Mouse (Mus musculus): Measurements from ENCODE around the gene Bbs1.
"Not testable (repeated sequence)": the region's sequence is repeated elsewhere in the genome, so short reads cannot be mapped to it uniquely, and the experiment has no call there.

Bbs1 gene

GRCm38 (mm10) chr19:4905979-4906794, at the start of gene Bbs1:
Gene Bbs1, minus strand, starts transcription at chr19:4906628.
- peak; percentile 62 for DNase-seq

DNA sequence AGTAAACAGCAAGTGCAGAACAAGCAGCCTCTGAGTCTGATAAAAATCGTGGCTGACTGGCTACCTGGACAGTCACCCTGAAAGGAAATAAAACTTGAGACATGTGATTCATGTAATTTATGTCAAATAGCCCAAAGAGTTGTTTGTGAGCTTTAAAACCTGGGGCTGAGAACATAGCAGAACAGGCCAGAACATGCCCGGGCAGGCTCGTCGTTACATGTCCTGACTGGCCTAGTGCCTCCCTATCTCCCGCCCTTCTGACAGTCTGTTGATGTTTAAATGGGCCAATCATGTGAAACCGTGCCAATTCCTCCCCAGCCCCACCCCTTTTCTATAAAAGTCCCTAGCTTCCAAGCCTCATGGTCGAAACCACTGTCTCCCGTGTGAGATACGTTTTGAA, 42.2 kb upstream of the Bbs1 start:
- not testable (repeated sequence) for DNase-seq

GRCm38 (mm10) chr19:4945540-4945939, 39.1 kb upstream of the Bbs1 start:
- DNase-seq: no peak

DNA sequence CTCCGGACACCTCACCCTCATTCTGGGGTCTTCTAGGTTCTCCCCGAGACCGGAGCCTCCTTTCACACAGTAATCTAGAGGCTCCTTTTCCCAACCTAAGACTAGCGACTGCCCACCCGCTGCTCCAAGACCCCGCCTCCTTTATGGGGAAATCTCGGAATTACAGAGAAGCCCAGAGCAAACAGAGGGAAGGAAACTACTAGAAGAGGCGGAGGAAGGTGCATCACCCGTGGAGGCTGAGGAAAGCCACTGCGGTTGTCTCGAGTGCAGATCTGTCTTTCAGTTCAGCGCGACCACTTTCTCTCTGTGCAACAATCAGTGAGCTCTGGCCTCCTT, 36.8 kb upstream of the Bbs1 start:
- no peak for DNase-seq

DNA sequence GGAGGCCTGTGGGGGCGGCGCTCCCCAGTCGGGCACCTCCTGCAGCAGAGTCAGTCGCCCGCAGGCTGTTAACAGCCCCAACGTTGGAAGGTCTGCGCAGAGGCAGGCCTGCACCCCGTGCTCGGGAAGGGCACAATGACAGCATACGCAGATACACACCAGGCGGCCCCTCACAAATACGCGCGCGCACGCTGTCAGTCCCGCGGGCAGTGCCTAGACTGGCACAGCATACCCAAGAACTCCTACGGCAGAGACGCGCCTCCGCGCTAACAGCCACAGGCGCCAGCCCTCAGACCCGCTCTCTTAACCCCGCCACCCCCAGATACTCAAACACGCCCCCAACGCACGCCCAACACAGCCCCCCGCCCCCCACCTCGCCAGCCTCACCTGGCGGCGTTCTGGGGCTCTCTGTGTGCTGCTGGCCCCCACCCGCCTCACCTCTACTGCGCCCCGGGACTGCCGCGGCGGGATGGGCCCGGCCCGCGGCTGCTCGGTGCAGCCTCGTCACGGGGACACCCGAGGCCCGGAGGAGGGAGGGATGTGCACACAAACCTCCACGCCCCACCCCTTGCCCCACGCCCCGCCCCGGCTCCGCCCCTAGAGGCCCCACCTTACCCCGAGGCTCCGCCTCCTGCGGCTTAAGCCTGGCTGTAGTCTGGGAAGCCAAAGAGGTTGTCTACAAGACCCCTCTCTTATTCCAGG, 36.3 kb upstream of the Bbs1 start, which contains the start of gene Peli3:
Gene Peli3, minus strand, starts transcription at position 577 of the 702 bp plus-strand sequence.
- DNase-seq: peak; percentile 80

DNA sequence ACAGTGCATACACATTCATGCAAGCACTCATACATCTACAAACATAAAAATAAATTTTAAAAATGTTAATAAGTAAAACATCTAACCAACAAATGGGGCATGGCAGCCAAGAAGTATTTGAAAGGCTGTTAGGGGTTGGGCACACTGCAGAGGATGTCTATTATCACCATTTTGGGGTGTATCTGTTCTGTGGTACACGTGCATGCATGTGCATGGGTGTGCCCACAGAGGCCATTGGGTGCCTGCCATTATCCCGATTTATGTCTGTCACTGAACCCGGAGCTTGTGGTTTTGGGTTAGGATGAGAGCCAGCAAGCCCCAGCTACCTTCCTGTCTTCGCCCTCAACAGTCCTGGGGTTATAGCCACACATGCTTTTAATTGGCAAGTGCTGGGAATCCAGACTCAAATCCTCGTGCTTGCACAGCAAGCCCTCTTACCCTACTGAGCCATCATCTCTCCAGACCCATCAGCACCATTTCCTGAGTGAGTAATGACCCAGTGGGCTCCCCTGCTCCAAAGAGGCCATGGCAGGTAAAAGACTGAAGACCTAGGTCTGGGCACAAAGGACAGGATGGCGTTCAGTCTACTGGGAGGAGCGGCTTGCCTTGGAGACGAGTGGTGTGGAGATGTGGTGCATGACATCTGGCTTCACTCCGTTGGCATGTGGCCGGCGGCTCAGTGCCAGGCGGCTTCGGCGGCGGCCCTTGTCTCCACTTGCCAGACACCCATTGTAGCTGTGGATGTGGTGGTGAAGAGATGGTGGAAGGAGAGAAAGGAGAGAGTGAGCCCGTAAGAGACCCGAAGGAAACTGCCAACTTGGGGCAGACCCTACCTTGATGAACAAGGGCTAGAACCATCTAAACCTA, 31.2 kb upstream of the Bbs1 start:
- no peak for DNase-seq

DNA sequence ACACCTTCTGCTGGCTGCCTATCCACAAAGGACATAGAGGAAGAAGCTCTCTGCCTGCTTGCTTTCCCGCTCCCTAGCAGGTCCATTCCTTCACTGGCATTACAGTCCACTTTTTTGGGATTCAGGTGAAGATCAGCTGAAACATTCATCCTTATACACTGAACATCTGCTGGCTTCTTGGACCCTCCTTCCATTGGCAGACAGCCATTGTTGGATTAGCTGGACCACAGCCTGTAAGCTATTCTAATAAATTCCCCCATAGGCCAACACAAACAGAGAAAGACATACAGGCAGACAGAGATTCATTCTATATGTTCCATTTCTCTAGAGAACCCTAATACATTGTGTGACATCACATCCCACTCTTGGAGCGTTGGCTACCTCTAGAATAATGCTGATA, 30.5 kb upstream of the Bbs1 start:
- DNase-seq: no peak

DNA sequence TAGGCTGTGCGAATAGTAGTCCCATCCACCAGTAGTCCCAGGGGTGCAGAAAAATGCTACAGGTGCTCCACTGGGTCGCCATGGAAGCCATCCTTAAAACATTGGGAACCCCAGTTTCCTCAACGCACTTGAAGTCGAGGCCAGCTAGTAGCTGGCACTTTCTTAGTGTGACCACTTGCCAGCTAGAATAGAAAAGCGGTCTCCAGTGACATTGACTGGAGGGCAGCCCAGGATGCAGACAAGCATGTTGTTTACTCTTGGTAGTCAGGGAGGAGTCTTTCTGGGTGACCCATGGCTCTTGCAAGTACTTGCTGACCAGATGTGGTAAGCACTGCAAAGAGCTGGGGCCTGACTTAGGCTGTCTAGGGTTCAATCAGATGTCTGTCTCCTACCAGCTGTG, 22.4 kb upstream of the Bbs1 start:
- no peak for DNase-seq

DNA sequence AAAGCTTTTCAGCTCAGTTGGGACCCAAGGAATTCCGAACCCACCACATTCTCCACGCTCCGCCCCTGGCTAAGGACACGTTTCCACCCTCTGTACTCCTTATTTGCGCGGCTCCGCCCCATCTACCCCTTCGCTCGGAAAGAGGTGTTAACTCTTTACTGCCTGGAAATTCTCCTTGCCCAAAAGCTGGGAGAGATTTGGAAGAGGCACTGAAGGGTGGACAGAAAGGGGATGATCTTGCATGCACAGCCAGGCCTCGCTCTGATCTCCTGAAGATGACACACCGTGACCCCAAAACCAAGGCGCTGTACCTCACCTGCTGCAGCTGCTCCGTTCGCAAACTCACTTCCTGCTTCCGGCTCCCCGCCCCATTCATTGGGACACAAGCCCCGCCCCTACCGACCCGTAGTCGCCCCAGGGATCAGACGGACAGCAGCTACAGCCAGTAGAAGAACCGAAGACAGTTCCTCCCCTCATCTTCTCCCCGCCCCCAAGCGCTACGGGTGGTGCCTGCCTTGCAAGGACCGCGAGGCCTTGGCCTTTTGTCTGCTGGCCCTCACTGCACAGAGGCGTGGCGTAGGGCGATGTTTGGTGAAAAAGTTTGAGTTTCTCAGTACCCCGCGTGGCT, 21.6 kb upstream of the Bbs1 start, which contains the start of gene Dpp3:
Gene Dpp3, minus strand, starts transcription at position 384 of the 628 bp plus-strand sequence.
- DNase-seq: peak; percentile 98

DNA sequence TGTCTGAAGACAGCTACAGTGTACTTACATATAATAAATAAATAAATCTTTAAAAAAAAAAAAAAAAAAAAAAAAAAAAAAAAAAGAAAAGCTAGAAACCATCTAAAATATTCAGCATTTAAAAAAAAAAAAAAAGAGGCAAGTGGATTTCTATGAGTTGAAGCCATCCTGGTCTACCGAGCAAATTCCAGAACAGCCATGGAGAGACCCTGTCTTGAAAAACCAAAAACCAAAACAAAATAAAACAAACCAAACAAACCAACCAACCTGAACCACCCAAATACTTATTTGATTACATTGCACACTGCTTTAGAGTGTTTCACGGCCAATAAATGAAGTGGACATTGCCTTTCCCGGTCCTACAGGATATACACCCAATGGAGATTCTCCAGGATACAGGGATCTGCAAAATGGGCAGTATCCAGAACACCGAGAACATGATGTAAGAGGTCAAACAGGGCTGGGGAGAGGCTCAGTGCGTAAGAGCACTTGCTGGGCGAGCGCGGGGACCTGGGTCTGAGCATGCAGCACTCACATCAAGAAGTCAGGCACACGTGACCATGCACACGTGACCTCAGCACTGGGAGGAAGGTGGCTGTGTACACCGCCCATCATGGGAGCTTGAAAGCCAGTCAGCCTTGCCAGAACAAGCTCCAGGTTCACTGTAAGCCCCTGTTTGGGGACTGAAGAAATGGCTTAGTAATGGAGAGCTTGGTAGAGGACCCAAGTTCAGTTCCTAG, 18.9 kb upstream of the Bbs1 start:
- no peak for DNase-seq

DNA sequence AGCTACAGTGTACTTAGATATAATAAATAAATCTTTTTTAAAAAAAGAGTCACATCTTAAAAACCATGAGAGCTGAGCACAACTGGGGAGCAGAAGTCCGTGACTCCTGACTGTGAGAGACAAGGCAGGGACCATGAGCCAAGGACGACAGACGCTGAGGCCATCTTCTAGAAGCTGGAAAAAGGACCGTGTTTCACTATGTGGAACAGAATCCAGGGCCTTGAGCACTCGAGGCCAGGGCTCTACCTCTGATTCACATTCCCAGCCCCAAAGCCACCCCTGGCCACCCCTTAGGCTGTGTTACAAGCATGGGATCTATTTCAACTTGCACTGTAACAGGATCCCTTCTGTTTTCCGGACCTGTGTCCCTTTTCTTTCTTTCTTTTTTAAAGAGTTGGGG, 13.2 kb upstream of the Bbs1 start:
- DNase-seq: no peak

- DNase-seq: no peak
Observed at GRCm38 (mm10) chr19:4916827-4917226, 10.4 kb upstream of the Bbs1 start.

DNA sequence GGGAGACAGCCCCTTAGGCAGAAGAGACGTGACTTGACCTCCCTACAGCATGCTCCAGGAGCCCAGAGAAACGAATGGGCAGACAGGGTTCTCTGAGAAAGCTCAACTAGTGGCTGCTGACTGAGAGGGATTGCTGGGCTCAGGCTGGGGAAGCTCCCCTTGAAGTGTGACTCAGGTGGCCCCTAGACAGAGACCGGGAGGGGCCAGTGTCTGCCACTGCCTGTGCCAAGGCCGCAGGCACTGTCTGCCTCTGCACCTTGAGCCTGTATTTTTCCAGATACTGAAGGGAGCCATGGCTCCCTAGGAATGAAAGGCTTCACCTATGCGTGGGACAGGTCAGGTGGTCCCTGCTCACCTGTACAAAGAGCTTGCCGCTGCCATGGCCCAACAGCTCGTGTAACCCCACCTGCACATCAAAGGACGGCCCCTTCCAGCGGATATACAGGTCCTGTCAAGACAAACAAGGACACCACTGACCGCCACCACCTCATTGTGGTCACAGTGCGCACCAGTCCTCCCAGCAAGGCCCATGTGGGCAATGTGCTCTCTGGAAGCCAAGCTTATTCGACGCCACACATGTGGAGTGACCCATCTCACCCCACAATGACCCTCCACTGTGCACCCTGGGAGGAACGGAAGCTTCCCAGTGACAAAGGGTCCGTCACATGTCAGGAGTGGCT, 9.6 kb upstream of the Bbs1 start:
- DNase-seq: no peak

DNA sequence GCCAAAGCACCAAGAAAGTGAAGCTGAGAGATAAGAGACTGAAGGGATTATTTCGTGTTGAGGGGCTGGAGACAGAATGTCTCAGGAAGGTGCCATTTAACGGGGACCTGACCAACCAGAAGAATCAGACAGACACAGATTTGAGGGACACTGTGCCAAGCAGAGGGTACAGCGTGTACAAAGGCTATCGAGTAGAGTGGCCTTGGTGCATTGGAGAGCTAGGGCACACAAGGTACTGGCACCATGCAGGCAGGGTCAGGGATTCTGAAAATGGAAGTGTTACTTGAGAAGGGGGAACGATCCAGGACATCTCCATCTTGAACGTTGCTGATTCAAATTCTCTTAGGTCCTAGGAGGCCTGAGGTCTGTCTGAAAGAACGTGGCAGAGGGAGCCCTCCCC, 2.9 kb upstream of the Bbs1 start:
- DNase-seq: no peak

- DNase-seq: no peak
Observed at GRCm38 (mm10) chr19:4908107-4908506, 1.7 kb upstream of the Bbs1 start.

DNA sequence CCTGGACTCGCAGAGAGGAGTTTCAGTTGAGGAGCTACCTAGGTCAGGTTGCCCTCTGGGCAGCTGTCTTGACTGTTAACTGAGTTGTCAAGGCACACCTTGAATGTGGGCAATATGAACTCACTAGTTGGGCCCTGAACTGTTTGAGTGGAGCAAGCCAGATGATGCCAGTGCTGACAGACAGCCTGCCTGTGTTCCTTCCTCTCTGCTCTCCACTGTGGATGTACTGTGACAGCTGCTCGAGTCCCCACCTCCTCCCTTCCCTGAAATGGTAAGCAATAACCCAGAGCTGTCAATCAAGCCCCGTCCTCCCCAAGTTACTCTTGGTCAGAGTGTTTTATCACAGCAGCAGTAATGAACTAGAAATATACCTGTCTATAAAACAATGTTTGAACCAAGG, 6.5 kb downstream of the Bbs1 start:
- no peak for DNase-seq

- DNase-seq: no peak
Observed at GRCm38 (mm10) chr19:4898972-4899371, 7.5 kb downstream of the Bbs1 start.

GRCm38 (mm10) chr19:4896780-4897520, 9.5 kb downstream of the Bbs1 start:
- DNase-seq: no peak

DNA sequence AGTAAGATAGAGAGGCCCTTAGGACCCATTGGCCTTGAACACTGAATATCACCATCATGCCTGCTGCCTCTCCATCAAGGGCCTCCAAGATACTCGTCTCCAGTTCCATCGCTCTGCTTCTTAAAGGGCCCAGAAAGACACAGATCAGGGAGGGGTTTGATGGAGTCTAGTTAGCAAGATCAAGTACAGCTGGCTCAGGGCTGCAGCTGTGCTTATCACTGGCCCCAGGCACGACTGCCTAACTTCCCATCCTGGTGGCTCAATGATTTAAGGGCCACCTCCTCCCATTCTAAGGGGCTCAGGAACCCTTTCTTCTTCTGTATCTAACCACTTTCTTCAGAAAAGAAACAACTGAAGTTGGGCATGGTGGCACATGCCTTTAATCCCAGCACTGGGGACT, 14.6 kb downstream of the Bbs1 start:
- no peak for DNase-seq

DNA sequence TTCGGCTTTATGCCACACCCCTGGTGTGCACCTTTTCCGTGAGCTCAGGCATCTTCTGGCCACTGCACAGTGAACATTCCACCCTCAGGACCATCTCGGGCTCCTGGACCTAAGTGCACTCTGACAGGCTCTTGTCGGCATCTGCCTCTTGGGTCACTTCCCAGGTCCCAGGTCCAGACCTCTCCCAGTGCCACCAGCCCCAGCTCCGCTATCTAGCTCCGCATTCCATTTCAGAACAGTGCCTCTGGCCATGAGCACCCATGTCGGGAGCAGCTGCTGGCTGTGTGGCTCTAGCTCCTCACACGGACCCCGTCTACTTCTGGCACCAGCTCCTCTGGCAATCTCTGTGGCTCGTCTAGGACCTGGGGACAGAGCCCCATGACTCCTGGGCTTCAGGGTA, 16.6 kb downstream of the Bbs1 start:
- DNase-seq: no peak

- no peak for DNase-seq
Observed at GRCm38 (mm10) chr19:4883961-4884360, 22.5 kb downstream of the Bbs1 start.

Data from layer of hippocampus, adult 9-11 months (tissue).